Mouse (Mus musculus) frontal cortex, adult 2 months (tissue): ENCODE results near the gene Rbms2. TPM values are rescaled to one million over a fixed set of nuclear protein-coding genes. Genes with fewer than 3 reads are reported as not detected.
"Not testable (repeated sequence)": the region's sequence is repeated elsewhere in the genome, so short reads cannot be mapped to it uniquely, and the experiment has no call there.

Source experiments
- DNase-seq, 2 experiments: peaks; one replicate each; pipeline ENCODE4 v3.0.0; 2022; ENCODE audit warnings: low spot score in 1 of 2; ENCODE audit errors: extremely low spot score in 1 of 2
- polyA plus RNA-seq: library from polyadenylated mRNA; depleted of rRNA; stranded (reverse); fragments of >200 nt; gene quantifications from 2 replicates; pipeline ENCODE4 v1.2.3, GENCODE M21; 2012; rRNA removed

Gene Rbms2
- polyA plus RNA-seq, 1 experiment, result 20.1 TPM

DNA sequence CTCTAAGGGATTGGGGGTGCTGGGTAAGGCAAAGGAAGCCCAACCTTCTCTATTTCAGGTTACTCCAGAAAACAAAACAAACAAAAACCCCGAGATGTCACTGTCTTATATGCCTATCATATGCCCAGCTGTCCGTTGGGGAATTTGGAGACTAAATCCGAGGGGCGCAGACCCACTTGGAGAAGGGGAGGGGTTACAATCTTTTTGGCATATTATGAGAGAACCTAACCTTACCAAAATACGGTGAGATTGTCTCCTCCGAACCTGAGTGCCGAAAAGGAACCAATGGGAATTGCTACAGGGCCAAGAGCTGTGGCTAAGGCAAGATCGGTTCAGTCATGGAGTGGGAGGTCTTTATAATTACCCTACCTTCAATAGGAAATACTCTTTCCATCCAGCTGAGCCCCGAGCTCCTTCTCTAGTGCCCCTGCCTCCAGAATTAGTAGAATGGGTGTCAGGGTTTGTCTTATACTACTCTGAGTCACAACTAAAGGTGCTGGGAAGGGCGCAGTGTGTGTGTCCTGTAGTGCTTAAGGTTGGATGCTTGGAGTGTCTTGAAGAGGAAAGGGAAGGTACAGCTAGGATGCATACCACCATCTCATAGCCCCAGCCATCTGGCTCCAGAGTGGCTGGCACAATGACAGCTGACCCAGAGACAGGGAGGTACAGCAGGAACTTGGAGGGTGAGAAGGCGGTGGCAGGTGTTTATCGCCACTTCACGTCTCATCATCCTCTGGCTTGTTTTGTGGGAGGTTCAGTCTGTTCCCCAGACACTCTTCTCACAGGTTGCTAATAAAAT is 86.4 kb downstream of the Rbms2 start:
- no peak for DNase-seq

DNA sequence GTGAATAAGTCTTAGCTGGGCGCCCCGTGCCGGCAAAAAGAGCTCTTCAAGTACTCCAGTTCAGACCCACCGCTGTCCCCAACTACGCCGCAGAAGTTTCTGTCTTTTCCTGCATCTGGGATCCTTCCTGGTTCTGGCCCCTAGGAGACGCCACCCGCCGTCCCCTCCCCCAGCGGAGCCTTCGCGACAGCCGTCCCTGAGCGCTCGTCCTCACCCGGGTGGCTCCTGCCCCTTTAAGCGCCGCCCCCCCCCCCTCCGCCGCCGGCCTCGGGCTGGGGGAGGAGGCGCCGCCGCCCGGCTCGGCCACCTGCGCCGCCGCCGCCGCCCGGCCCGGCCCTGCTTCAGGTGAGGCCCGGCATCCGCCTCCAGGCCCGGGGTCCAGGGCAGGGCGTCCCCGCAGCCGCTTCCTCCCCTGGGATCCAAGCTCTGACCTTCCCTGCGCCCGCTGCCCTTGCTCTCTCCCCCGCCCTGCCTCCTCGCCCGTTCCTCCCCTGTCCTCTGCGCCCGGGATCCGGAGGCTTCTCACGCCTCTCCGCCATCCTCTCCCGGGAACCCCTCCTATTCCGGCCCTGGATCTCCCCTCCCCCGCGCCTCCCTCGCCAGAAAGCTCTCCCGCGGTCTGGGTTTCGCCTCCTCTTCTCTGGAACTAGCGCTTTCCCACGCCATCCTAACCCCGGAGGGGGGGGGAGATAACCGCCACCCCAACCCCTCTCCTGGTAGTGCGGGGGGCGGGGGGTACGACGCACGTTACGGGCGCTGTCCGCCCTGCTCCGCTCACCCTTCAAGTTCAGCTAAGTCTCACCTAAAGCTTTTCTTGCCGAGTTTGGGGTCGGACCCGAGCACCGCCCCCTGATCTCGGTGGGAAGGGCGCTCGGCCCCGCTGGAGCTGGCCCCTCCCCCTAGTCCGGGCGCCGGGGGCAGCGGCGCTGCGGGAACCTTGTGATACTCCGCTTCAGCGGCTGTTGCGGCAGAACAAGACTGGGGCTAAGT is 87.3 kb downstream of the Rbms2 start:
- DNase-seq, result peak in 1 of 2 experiments; percentile 77

DNA sequence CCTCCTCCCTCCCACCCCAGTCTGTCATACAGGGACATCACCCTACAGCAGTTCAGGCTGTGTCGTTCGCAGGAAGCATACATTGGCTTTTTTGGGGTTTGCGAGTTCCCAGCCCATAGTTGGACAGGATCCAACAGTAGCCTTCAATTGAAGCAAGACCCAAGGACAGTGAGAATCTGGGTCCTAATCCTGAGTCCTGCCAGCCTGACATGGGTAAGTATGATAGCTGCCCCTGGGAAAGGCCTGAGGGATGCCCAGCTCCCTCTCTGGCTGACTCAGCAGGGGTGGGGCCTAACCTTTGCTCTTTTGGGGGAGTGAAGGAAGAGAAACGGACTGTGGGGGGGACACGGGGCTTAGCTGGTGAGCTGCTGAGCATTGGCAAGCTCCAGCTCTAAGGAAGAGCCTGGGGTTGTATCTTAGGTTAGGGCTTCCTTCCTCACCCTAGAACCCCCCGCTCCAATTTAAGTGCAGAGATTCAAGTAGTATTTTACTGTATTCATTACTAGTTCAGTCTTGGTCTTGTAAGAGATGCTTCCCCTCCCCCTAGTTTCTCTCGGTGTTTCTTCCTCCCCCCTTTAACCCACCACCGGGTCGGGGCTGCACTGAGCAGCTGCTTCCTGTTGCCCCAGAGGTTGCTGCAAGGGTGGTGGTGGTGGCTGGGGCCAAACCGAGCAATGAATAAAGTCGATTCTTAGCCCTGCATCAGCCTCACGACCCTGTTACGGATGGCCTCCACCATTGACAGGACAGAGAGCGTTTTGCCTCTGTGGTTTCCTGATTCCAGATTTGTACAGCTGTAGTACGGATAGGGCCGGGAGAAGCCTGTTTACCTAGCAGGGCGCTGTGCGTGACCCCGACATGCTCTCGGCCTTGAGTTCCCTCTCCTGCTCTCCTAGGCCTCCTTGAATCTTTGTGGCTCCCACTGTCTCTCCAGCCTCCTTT is 88.3 kb downstream of the Rbms2 start, which contains the start of gene Baz2a:
Gene Baz2a, plus strand, starts transcription at position 14 of the 942 bp plus-strand sequence.
- peak in 1 of 2 experiments; percentile 45 for DNase-seq

GRCm38 (mm10) chr10:128090651-128091563 is 89.2 kb downstream of the Rbms2 start:
- peak; percentile 79 to 95 for DNase-seq

DNA sequence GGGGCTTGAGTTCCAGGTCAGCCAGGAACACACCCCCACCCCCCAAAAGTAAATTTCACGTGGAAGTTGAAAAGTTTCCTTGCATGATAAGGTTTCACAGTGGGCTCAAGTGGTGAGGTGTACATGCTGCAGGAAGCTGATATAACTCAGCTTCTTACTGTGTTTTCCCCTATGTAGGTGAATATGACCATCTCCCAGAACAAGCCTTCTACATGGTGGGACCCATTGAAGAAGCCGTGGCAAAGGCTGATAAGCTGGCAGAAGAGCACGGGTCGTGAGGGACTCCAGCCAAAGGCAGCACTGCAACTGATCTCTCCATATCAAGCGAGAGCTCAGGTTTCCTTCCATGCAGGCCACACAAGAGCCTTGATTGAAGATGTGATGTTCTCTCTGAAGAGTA is 90.3 kb downstream of the Rbms2 start:
- no peak for DNase-seq

DNA sequence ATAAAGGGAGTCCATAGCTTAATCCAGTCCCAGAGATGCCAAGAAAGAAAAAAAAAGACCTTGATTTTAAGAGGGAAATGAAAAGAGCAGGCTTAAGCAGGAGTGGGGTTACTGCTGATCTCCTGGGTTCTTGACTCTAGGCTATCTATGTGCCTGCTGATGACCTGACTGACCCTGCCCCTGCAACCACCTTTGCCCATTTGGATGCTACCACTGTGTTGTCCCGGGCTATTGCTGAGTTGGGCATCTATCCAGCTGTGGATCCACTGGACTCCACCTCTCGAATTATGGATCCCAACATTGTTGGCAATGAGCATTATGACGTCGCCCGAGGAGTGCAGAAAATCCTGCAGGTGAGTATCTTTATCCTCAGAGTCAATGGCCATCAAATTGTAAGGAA is 91.9 kb downstream of the Rbms2 start:
- no peak for DNase-seq

DNA sequence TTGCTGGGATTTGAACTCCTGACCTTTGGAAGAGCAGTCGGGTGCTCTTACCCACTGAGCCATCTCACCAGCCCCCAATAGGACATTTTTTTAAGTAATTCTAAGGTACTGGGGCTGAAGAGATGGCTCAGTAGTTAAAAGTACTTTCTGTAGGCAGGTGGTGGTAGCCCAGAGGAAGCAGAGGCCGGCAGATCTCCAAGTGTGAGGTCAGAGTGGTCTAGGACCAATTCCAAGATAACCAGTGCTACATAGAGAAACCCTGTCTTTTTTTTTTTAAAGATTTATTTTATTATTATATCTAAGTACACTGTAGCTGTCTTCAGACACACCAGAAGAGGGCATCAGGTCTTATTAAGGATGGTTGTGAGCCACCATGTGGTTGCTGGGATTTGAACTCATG is 92.9 kb downstream of the Rbms2 start:
- DNase-seq, result not testable (repeated sequence)

- DNase-seq, result peak in 1 of 2 experiments; percentile 32
Measured at GRCm38 (mm10) chr10:128086391-128086790, 93.7 kb downstream of the Rbms2 start.

- no peak for DNase-seq
Measured at GRCm38 (mm10) chr10:128084160-128084559, 95.9 kb downstream of the Rbms2 start.

- DNase-seq, result peak in 1 of 2 experiments; percentile 20
Measured at GRCm38 (mm10) chr10:128083688-128084087, 96.4 kb downstream of the Rbms2 start.

DNA sequence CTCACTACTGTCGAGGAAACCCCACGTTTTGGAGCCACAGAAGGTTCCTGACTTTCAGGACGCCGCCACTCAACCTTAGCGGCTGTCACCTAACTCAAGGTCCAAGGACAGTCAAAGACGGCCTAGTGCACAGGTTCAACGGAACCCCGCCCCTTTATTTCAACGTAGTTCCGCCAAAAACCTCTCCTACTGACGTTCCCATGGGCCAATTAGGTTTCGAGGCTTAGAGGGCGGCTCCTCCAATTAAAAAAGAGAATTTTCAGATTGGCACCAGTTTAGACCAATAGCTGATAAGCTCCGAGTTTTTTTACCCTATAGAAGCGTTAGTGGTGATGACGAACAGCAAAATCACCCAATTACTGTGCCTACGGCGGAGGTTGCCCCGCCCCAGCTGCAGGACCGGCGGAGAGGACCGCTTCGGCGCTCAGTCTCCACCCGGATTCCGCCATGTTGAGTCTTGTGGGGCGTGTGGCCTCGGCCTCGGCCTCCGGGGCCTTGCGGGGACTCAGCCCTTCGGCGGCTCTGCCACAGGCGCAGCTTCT is 97.1 kb downstream of the Rbms2 start, which contains the start of gene Atp5b:
Gene Atp5b, plus strand, starts transcription at position 394 of the 542 bp plus-strand sequence.
- peak; percentile 99 to 100 for DNase-seq

DNA sequence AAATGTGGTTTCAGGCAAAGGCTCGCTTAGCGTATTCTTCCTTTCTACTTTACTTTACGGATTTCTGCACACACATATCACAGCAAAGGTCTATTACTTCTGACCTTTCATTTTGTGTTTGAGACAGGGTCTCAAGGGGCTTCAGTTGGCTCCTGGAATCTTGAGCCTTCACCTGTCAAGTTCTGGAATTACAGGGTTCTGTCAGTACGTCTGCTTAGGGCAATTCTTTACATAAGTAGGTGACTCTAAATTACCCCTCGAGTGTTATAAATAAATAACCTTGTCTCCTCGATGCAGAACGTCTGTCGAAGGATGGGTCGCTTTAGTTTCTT is 97.7 kb downstream of the Rbms2 start:
- DNase-seq, result no peak

GRCm38 (mm10) chr10:128081807-128082476 is 98.2 kb downstream of the Rbms2 start:
- no peak for DNase-seq

Other genes with a start within 250 kb of the Rbms2 start
- gene Hsd17b6, start 172.7 kb downstream of the Rbms2 start, polyA plus RNA-seq, result 0.10 and 0.29 TPM in 2 replicates
- 9.5 and 9.9 TPM in 2 replicates for gene Prim1, start 165.1 kb downstream of the Rbms2 start, polyA plus RNA-seq
- 238 and 244 TPM in 2 replicates for gene Naca, start 144.7 kb downstream of the Rbms2 start, polyA plus RNA-seq
- gene Ptges3, start 121.3 kb downstream of the Rbms2 start, polyA plus RNA-seq, result 80.8 and 83.1 TPM in 2 replicates
- gene Atp5b, start 97.0 kb downstream of the Rbms2 start, polyA plus RNA-seq, result 1,563 and 1,614 TPM in 2 replicates
- 36.0 TPM in 2 replicates for gene Baz2a, start 88.7 kb downstream of the Rbms2 start, polyA plus RNA-seq
- gene Gls2, start 14.2 kb upstream of the Rbms2 start, polyA plus RNA-seq, result 37.6 and 39.4 TPM in 2 replicates
- gene Spryd4, start 31.5 kb upstream of the Rbms2 start, polyA plus RNA-seq, result 9.8 and 10.4 TPM in 2 replicates
- not detected in 2 replicates for gene Mip, start 45.5 kb upstream of the Rbms2 start, polyA plus RNA-seq
- 5.1 and 5.3 TPM in 2 replicates for gene Timeless, start 51.8 kb upstream of the Rbms2 start, polyA plus RNA-seq
- not detected in 2 replicates for gene Apon, start 73.8 kb upstream of the Rbms2 start, polyA plus RNA-seq
- gene Apof, start 88.4 kb upstream of the Rbms2 start, polyA plus RNA-seq, result 0.23 and 0.58 TPM in 2 replicates
- 29.6 and 33.3 TPM in 2 replicates for gene Stat2, start 90.3 kb upstream of the Rbms2 start, polyA plus RNA-seq
- 0.34 TPM in 2 replicates for gene Il23a, start 118.5 kb upstream of the Rbms2 start, polyA plus RNA-seq
- 25.0 and 26.8 TPM in 2 replicates for gene Pan2, start 123.0 kb upstream of the Rbms2 start, polyA plus RNA-seq
- 64.4 and 65.1 TPM in 2 replicates for gene Cnpy2, start 142.2 kb upstream of the Rbms2 start, polyA plus RNA-seq
- gene Cs, start 157.4 kb upstream of the Rbms2 start, polyA plus RNA-seq, result 233 and 236 TPM in 2 replicates
- gene Coq10a, start 188.7 kb upstream of the Rbms2 start, polyA plus RNA-seq, result 89.1 and 94.8 TPM in 2 replicates
- gene Ankrd52, start 196.8 kb upstream of the Rbms2 start, polyA plus RNA-seq, result 31.9 and 32.6 TPM in 2 replicates
- gene Slc39a5, start 220.9 kb upstream of the Rbms2 start, polyA plus RNA-seq, result 0.36 and 0.46 TPM in 2 replicates
- 75.0 and 80.7 TPM in 2 replicates for gene Nabp2, start 231.2 kb upstream of the Rbms2 start, polyA plus RNA-seq
- gene Rnf41, start 231.4 kb upstream of the Rbms2 start, polyA plus RNA-seq, result 75.5 and 76.2 TPM in 2 replicates